Mouse (Mus musculus): ENCODE data around the gene Mapkapk3.

- TF ChIP-seq CTCF (IDR thresholded peaks at IDR 0.05; ENCODE audit: low read depth, low read length) = no peak
- TF ChIP-seq POLR2A (IDR thresholded peaks at IDR 0.05; ENCODE audit: extremely low read depth, insufficient read depth, low read length) = no peak
Measured at GRCm38 (mm10) chr9:107297059-107297458, 7.4 kb upstream of the Mapkapk3 start.
